Mouse (Mus musculus) ES-E14 (cell line): Measurements from ENCODE around the gene Sox14. TPM values are rescaled to one million over a fixed set of nuclear protein-coding genes. Genes with fewer than 3 reads are reported as not detected.

Experiments used
- DNase-seq: peaks from one replicate; pipeline ENCODE4 v3.0.0-alpha.2; 2013; ENCODE audit warnings: low read depth, low spot score
- H3K27ac ChIP-seq: 2 replicates; pipeline ENCODE4 v1.5.1; 2012; ENCODE audit warnings: low read depth, mild to moderate bottlenecking, low read length, moderate library complexity, mixed read lengths; ENCODE audit not compliant: poor library complexity, insufficient read depth, severe bottlenecking
- H3K36me3 ChIP-seq: 2 replicates; pipeline ENCODE4 v1.6.1; 2012; ENCODE audit warnings: mild to moderate bottlenecking, low read length, moderate library complexity, mixed read lengths; ENCODE audit not compliant: control insufficient read depth, poor library complexity, insufficient read depth, severe bottlenecking
- H3K4me1 ChIP-seq, 2 experiments: fragments of 150-350 bp in 1 of 2; sonication (generic) in 1 of 2; 2 replicates each; pipeline ENCODE4 v1.6.1; 2012; ENCODE audit warnings: low read length in 2 of 2, mild to moderate bottlenecking in 1 of 2, mixed read lengths in 1 of 2; ENCODE audit not compliant: control insufficient read depth in 2 of 2, insufficient read depth in 2 of 2, poor library complexity in 1 of 2
- H3K4me3 ChIP-seq, 2 experiments: fragments of 150-350 bp in 1 of 2; sonication (generic) in 1 of 2; 2 replicates each; pipeline ENCODE4 v1.5.1; 2012; ENCODE audit warnings: low read length in 2 of 2, low read depth in 1 of 2, mild to moderate bottlenecking in 1 of 2, mixed read lengths in 1 of 2; ENCODE audit not compliant: insufficient read depth in 1 of 2, poor library complexity in 1 of 2, severe bottlenecking in 1 of 2
- H3K9ac ChIP-seq: 2 replicates; pipeline ENCODE4 v1.6.1; 2012; ENCODE audit warnings: low read depth, mild to moderate bottlenecking, low read length, mixed read lengths; ENCODE audit not compliant: poor library complexity, insufficient read depth, severe bottlenecking
- H3K9me3 ChIP-seq: fragments of 150-350 bp; sonication (generic); 2 replicates; pipeline ENCODE4 v1.6.1; 2012; ENCODE audit warnings: low read depth, mild to moderate bottlenecking, low read length; ENCODE audit not compliant: control insufficient read depth, insufficient read depth
- CHD2 ChIP-seq: IDR thresholded peaks from 2 replicates; pipeline ENCODE4 v1.6.1; 2014; ENCODE audit warnings: mild to moderate bottlenecking, low read depth, low read length, inconsistent platforms
- HCFC1 ChIP-seq: IDR thresholded peaks from 2 replicates; pipeline ENCODE4 v1.6.1; 2012; ENCODE audit warnings: low read length, inconsistent platforms, borderline replicate concordance; ENCODE audit not compliant: insufficient read depth
- MAFK ChIP-seq: IDR thresholded peaks from 2 replicates; pipeline ENCODE4 v1.6.1; 2014; ENCODE audit warnings: mild to moderate bottlenecking, low read depth, low read length, inconsistent platforms; ENCODE audit not compliant: insufficient read depth
- ZC3H11A ChIP-seq: IDR thresholded peaks from 2 replicates; pipeline ENCODE4 v1.6.1; 2012; ENCODE audit warnings: low read depth, mild to moderate bottlenecking, inconsistent platforms, low read length, borderline replicate concordance
- ZNF384 ChIP-seq: IDR thresholded peaks from 2 replicates; pipeline ENCODE4 v1.6.1; 2012; ENCODE audit warnings: low read depth, low read length, inconsistent platforms
- in situ Hi-C, 2 experiments: fragments of 600-800 bp; cut with MboI; formaldehyde crosslinking; loops; one replicate each; pipeline ENCODE4 v1.15.1; 2025; ENCODE audit warnings: low sequenced_read_pairs in 2 of 2, inconsistent platforms in 1 of 2; ENCODE audit not compliant: unreplicated experiment in 2 of 2
- total RNA-seq: library from RNA; depleted of rRNA; stranded (reverse); fragments of 300-350 nt; gene quantifications from 2 replicates; pipeline ENCODE4 v1.2.3, GENCODE M21; 2012; rRNA removed

Sox14 gene
- total RNA-seq, 1 experiment = not detected

GRCm38 (mm10) chr9:99835624-99836430 is 40.1 kb downstream of the Sox14 start:
- no peak overlapping the region for H3K27ac ChIP-seq
- no peaks in the 10 kb centered on the region for H3K9me3 ChIP-seq
- in situ Hi-C loops = loop anchor here in 1 of 2 experiments (25.0 kb wide), 1 partner anchor 551 kb away; no protein-coding TSS in a partner anchor
- DNase-seq = no peak
- no peaks in the 10 kb centered on the region for H3K4me1 ChIP-seq
- TF ChIP-seq CHD2 (no peak), MAFK (no peak), HCFC1 (no peak), ZC3H11A (no peak), ZNF384 (no peak)
- no peak overlapping the region for H3K4me3 ChIP-seq
- H3K36me3 ChIP-seq = no peaks in the 10 kb centered on the region
- H3K9ac ChIP-seq = no peak overlapping the region

Other genes starting within 250 kb of the Sox14 start
- gene Dzip1l, start 246.7 kb downstream of the Sox14 start, total RNA-seq = 11.6 and 17.2 TPM in 2 replicates
- 0.09 TPM in 1 of 2 replicates, not detected in the other for gene Cldn18, start 158.9 kb downstream of the Sox14 start, total RNA-seq